Mouse (Mus musculus): ENCODE results near the gene Map3k11. TPM values are rescaled to one million over a fixed set of nuclear protein-coding genes. Genes with fewer than 3 reads are reported as not detected.

Map3k11 gene
- polyA plus RNA-seq, 1 experiment from 2014 or later, result 37.8 TPM

GRCm38 (mm10) chr19:5726961-5727578 is 38.5 kb downstream of the Map3k11 start:
- Histone ChIP-seq H3K27me3 (ENCODE audit: control insufficient read depth, insufficient read depth, low read depth, low read length) (no peaks in the 10 kb centered on the region), H3K36me3 (ENCODE audit: control insufficient read depth, insufficient read depth, low read length) (0 out of 2 replicates have a peak, but pooled peaks cover 2% of the 10 kb centered on the region), H3K4me1 (replicated peaks; ENCODE audit: control insufficient read depth, insufficient read depth, low read length) (peaks cover 55% of the 10 kb centered on the region), H3K9me3 (ENCODE audit: control insufficient read depth, low read length) (no peaks in the 10 kb centered on the region), H3K4me2 (ENCODE audit: low read depth, low read length) (peak overlapping the region; percentile 94), H3K9ac (ENCODE audit: low read length) (peak overlapping the region; percentile 57), H3K4me3 (ENCODE audit: low read length) (peak overlapping the region; percentile 87), H3K27ac (ENCODE audit: low read length) (peak overlapping the region; percentile 66)
- WGBS, result 63% methylated on average over 15 of the region's 15 CpGs
- ATAC-seq (ENCODE audit: low read depth), result no peak

- Histone ChIP-seq H3K27ac (ENCODE audit: low read length) (peak overlapping the region; percentile 66), H3K9ac (ENCODE audit: low read length) (peak overlapping the region; percentile 96), H3K4me3 (ENCODE audit: low read length) (peak overlapping the region; percentile 87), H3K4me2 (ENCODE audit: low read depth, low read length) (peak overlapping the region; percentile 94), H3K36me3 (ENCODE audit: control insufficient read depth, insufficient read depth, low read length) (0 out of 2 replicates have a peak, but pooled peaks cover 2% of the 10 kb centered on the region), H3K9me3 (ENCODE audit: control insufficient read depth, low read length) (no peaks in the 10 kb centered on the region), H3K4me1 (replicated peaks; ENCODE audit: control insufficient read depth, insufficient read depth, low read length) (peaks cover 55% of the 10 kb centered on the region), H3K27me3 (ENCODE audit: control insufficient read depth, insufficient read depth, low read depth, low read length) (no peaks in the 10 kb centered on the region)
- 2% methylated on average over 14 of the region's 14 CpGs for WGBS
- no peak; the same call in 1 of the 2 replicates for ATAC-seq (ENCODE audit: low read depth)
These were observed 39.2 kb downstream of the Map3k11 start for GRCm38 (mm10) chr19:5727701-5728100.

- ATAC-seq (ENCODE audit: low read depth), result peak; percentile 13
- H3K9ac ChIP-seq (ENCODE audit: low read length), result peak overlapping the region; percentile 96
- 6% methylated on average over 37 of the region's 37 CpGs for WGBS
- H3K27me3 ChIP-seq (ENCODE audit: control insufficient read depth, insufficient read depth, low read depth, low read length), result no peaks in the 10 kb centered on the region
- peak overlapping the region; percentile 87 for H3K4me3 ChIP-seq (ENCODE audit: low read length)
- no peaks in the 10 kb centered on the region for H3K36me3 ChIP-seq (ENCODE audit: control insufficient read depth, insufficient read depth, low read length)
- H3K9me3 ChIP-seq (ENCODE audit: control insufficient read depth, low read length), result no peaks in the 10 kb centered on the region
- peaks cover 55% of the 10 kb centered on the region for H3K4me1 ChIP-seq (replicated peaks; ENCODE audit: control insufficient read depth, insufficient read depth, low read length)
- peak overlapping the region; percentile 90 for H3K27ac ChIP-seq (ENCODE audit: low read length)
- H3K4me2 ChIP-seq (ENCODE audit: low read depth, low read length), result peak overlapping the region; percentile 94
These were observed 40.3 kb downstream of the Map3k11 start for GRCm38 (mm10) chr19:5728631-5729443.

GRCm38 (mm10) chr19:5729444-5729815 is 40.9 kb downstream of the Map3k11 start, which contains the start of gene Fam89b:
TSS of gene Fam89b (minus strand) at chr19:5729653.
- peaks cover 51% of the 10 kb centered on the region for H3K4me1 ChIP-seq (replicated peaks; ENCODE audit: control insufficient read depth, insufficient read depth, low read length)
- peak within 1 kb of the TSS; percentile 90 for H3K27ac ChIP-seq (ENCODE audit: low read length)
- H3K9ac ChIP-seq (ENCODE audit: low read length), result peak within 1 kb of the TSS; percentile 96
- H3K36me3 ChIP-seq (ENCODE audit: control insufficient read depth, insufficient read depth, low read length), result no peaks in the 10 kb centered on the region
- H3K4me2 ChIP-seq (ENCODE audit: low read depth, low read length), result peak within 1 kb of the TSS; percentile 94
- H3K27me3 ChIP-seq (ENCODE audit: control insufficient read depth, insufficient read depth, low read depth, low read length), result no peaks in the 10 kb centered on the region
- peak within 1 kb of the TSS; percentile 87 for H3K4me3 ChIP-seq (ENCODE audit: low read length)
- ATAC-seq (ENCODE audit: low read depth), result peak; percentile 82
- no peaks in the 10 kb centered on the region for H3K9me3 ChIP-seq (ENCODE audit: control insufficient read depth, low read length)
- WGBS, result under 1% methylated on average over 31 of the region's 37 CpGs

GRCm38 (mm10) chr19:5730314-5731186 is 42.0 kb downstream of the Map3k11 start:
- Histone ChIP-seq H3K27ac (ENCODE audit: low read length) (no peak overlapping the region), H3K4me2 (ENCODE audit: low read depth, low read length) (peak overlapping the region; percentile 90), H3K4me1 (replicated peaks; ENCODE audit: control insufficient read depth, insufficient read depth, low read length) (peaks cover 40% of the 10 kb centered on the region), H3K4me3 (ENCODE audit: low read length) (peak overlapping the region; percentile 78), H3K9me3 (ENCODE audit: control insufficient read depth, low read length) (no peaks in the 10 kb centered on the region), H3K27me3 (ENCODE audit: control insufficient read depth, insufficient read depth, low read depth, low read length) (no peaks in the 10 kb centered on the region; the same call in 1 of the 2 replicates), H3K9ac (ENCODE audit: low read length) (peak overlapping the region; percentile 82), H3K36me3 (ENCODE audit: control insufficient read depth, insufficient read depth, low read length) (no peaks in the 10 kb centered on the region)
- 72% methylated on average over 29 of the region's 29 CpGs for WGBS
- no peak for ATAC-seq (ENCODE audit: low read depth)

- Histone ChIP-seq H3K27ac (ENCODE audit: low read length) (peak overlapping the region; percentile 38; the same call in 1 of the 2 replicates), H3K4me1 (replicated peaks; ENCODE audit: control insufficient read depth, insufficient read depth, low read length) (peaks cover 35% of the 10 kb centered on the region), H3K9me3 (ENCODE audit: control insufficient read depth, low read length) (no peaks in the 10 kb centered on the region), H3K4me3 (ENCODE audit: low read length) (peak overlapping the region; percentile 78), H3K27me3 (ENCODE audit: control insufficient read depth, insufficient read depth, low read depth, low read length) (no peaks in the 10 kb centered on the region; the same call in 1 of the 2 replicates), H3K36me3 (ENCODE audit: control insufficient read depth, insufficient read depth, low read length) (no peaks in the 10 kb centered on the region), H3K9ac (ENCODE audit: low read length) (peak overlapping the region; percentile 82), H3K4me2 (ENCODE audit: low read depth, low read length) (peak overlapping the region; percentile 90)
- peak; percentile 84 for ATAC-seq (ENCODE audit: low read depth)
- WGBS, result under 1% methylated on average over 47 of the region's 47 CpGs
These were observed 42.9 kb downstream of the Map3k11 start for GRCm38 (mm10) chr19:5731264-5731978.

- Histone ChIP-seq H3K27me3 (ENCODE audit: control insufficient read depth, insufficient read depth, low read depth, low read length) (no peaks in the 10 kb centered on the region; the same call in 1 of the 2 replicates), H3K36me3 (ENCODE audit: control insufficient read depth, insufficient read depth, low read length) (no peaks in the 10 kb centered on the region), H3K9ac (ENCODE audit: low read length) (no peak overlapping the region), H3K4me2 (ENCODE audit: low read depth, low read length) (no peak overlapping the region), H3K27ac (ENCODE audit: low read length) (no peak overlapping the region), H3K4me1 (replicated peaks; ENCODE audit: control insufficient read depth, insufficient read depth, low read length) (peaks cover 15% of the 10 kb centered on the region), H3K4me3 (ENCODE audit: low read length) (no peak overlapping the region), H3K9me3 (ENCODE audit: control insufficient read depth, low read length) (no peaks in the 10 kb centered on the region)
- ATAC-seq (ENCODE audit: low read depth), result no peak
- WGBS, result 80% methylated on average over 9 of the region's 9 CpGs
These were observed 45.8 kb downstream of the Map3k11 start for GRCm38 (mm10) chr19:5734325-5734724.

GRCm38 (mm10) chr19:5739446-5739845 is 50.9 kb downstream of the Map3k11 start:
- Histone ChIP-seq H3K9me3 (ENCODE audit: control insufficient read depth, low read length) (no peaks in the 10 kb centered on the region), H3K4me1 (replicated peaks; ENCODE audit: control insufficient read depth, insufficient read depth, low read length) (peaks cover 31% of the 10 kb centered on the region), H3K9ac (ENCODE audit: low read length) (no peak overlapping the region), H3K36me3 (ENCODE audit: control insufficient read depth, insufficient read depth, low read length) (no peaks in the 10 kb centered on the region), H3K27ac (ENCODE audit: low read length) (peak overlapping the region; percentile 100), H3K27me3 (ENCODE audit: control insufficient read depth, insufficient read depth, low read depth, low read length) (no peaks in the 10 kb centered on the region; the same call in 1 of the 2 replicates), H3K4me2 (ENCODE audit: low read depth, low read length) (no peak overlapping the region), H3K4me3 (ENCODE audit: low read length) (no peak overlapping the region)
- WGBS, result 52% methylated on average over 2 of the region's 2 CpGs
- ATAC-seq (ENCODE audit: low read depth), result no peak
